Mouse (Mus musculus) left cerebral cortex, adult 18-20 months (tissue): ENCODE results near the gene Cyp51. TPM values are rescaled to one million over a fixed set of nuclear protein-coding genes. Genes with fewer than 3 reads are reported as not detected.
A peak's percentile ranks its signal among the peaks of the same experiment; 100 is the strongest.
"Not testable (repeated sequence)": the region's sequence is repeated elsewhere in the genome, so short reads cannot be mapped to it uniquely, and the experiment has no call there.

Source experiments
- DNase-seq, 2 experiments: peaks; one replicate each; pipeline ENCODE4 v3.0.0; 2021 to 2022; ENCODE audit warnings: low spot score in 2 of 2, mixed read lengths in 1 of 2
- long read RNA-seq, 2 experiments: library from polyadenylated mRNA; stranded (forward); transcript quantifications; one replicate each; pipeline ENCODE4 v2.0.0; 2021
- total RNA-seq, 2 experiments: library from RNA; stranded (reverse); gene quantifications; 2 replicates each; pipeline ENCODE4 v1.2.3; 2021

Gene Cyp51
- 10 to 100 TPM; 48.3 to 48.4 TPM for total RNA-seq
- long read RNA-seq, experiment 1, transcript Cyp51-201 (10 exons, 3,931 nt): major isoform, 88 of 101 reads
- long read RNA-seq, experiment 1, partial matches to known transcripts: 3 of 101 reads
- long read RNA-seq, experiment 1, other reads (novel, unspliced or antisense): 10 of 101 reads
- long read RNA-seq, experiment 2, transcript Cyp51-201 (10 exons, 3,931 nt): major isoform, 68 of 81 reads
- long read RNA-seq, experiment 2, partial matches to known transcripts: 4 of 81 reads
- long read RNA-seq, experiment 2, other reads (novel, unspliced or antisense): 9 of 81 reads

DNA sequence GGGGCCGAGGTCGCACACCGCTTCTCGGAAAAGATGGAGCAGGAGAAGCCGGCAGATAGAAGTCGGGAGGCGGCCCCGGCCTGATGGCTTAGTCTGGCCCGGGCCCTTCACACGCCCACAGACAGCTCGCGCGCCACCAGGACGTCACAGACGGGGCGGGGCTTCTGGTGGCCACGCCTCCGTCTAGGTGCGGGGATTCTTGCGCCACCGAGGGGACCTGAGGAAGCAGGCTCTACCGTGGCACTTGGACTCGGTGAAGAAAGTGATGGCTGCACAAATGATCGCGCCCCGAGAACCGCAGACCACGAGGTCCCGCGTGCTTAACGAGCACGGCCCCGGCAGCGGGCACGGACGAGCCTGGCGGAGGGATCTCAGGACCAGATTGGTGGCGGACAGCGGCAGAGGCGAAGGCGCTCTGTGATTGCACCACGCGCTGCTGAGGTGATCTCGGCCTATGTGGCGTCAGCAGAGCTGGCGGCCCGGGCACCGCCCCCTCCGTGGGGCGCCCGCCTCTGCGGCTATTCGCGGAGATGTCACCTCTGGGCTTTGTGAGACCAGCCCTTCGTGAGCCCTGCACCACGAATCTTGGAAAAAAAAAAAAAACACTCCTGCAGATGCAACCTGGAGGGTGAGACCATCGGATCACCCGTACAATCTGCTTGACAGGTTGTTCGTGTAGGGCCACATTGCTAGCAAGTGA, at the start of gene Cyp51:
Cyp51 (minus strand) TSS at position 406 of the 700 bp plus-strand sequence.
- DNase-seq: peak; percentile 84 to 91

GRCm38 (mm10) chr5:4112570-4113098, 8.1 kb upstream of the Cyp51 start:
- no peak for DNase-seq

DNA sequence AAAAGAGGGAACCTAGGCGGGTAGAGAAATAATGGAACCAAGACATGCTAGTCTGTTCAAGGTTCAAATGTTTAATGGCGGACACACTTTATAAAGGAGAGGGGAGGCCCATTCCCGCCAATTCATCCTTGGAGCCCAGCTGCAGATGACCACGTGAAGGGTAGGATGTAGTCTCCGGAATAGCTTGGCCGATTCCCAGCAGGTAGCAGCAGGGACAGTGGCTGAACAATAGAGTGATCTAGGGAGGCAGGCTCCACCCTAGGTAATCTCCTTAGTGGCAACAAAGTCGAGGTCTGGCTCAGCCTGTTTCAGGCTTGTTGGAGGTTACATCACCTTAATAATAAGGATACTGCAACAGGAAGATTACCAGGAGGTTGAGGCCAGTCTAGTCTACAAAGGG, 2.5 kb upstream of the Cyp51 start:
- not testable (repeated sequence) for DNase-seq

DNA sequence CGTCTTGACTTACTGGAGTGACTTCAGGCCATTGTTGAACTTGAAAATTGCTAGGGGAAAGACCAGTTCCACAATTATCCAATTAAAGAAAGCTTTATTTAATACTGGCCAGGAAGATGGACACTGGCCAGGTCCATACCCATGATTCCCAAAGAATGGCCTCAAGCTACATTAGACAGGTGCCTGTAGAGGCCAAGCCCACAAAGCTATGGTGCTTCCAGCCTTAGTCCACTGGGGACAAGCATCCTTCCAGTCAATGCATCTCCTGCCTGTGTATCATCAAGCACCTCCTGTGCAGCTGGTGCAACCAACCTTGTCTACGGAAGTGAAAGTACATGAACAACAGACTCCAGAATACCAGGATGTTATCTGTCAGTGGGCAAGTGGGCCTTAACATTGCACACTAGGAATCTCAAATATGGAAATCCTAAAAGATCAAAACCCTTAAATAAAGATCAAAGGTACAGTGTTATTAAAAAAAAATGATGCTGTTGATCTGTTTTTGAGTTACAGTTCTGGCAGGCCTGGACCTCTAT, 1.2 kb upstream of the Cyp51 start:
- DNase-seq: no peak

- peak in 1 of 2 experiments; percentile 13 for DNase-seq
Observed at GRCm38 (mm10) chr5:4103626-4104340, 763 bp downstream of the Cyp51 start.

- no peak for DNase-seq
Observed at GRCm38 (mm10) chr5:4101770-4102169, 2.8 kb downstream of the Cyp51 start.

DNA sequence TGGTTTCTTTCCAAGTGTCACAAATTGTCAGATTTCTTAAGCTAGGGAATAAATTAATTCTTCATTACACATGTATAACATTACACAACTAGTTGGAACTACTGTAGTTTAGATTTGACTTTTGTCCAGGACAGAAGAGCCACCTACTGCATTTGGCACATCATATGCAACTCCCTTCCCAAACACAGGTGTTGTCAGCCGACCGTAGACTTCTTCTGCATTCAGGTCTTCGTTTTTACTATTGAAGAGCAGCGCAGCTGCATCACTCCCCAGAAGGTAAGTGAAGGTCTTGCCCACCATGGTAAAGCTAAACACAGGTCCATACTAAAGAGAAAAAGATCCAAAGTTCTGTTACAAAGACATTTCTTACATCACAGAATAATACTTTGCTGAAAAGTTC, 3.5 kb downstream of the Cyp51 start:
- no peak for DNase-seq

GRCm38 (mm10) chr5:4094471-4094870, 10.1 kb downstream of the Cyp51 start:
- no peak for DNase-seq

GRCm38 (mm10) chr5:4088190-4088589, 16.4 kb downstream of the Cyp51 start:
- no peak for DNase-seq

- DNase-seq: no peak
Observed at GRCm38 (mm10) chr5:4086309-4086708, 18.2 kb downstream of the Cyp51 start.

DNA sequence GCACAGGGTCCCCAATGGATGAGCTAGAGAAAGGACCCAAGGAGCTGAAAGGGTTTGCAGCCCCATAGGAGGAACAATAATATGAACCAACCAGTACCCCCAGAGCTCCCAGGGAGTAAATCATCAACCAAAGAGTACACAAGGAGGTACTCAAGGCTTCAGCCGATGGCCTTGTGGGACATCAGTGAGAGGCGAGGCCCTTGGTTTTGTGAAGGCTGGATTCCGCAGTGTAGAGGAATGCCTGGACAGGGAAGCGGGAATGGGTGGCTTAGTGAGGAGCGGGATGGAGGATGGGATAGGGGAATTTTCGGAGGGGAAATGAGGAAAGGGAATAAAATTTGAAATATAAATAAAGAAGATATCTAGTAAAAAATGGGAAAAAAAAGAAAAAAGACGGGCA, 19.6 kb downstream of the Cyp51 start:
- no peak for DNase-seq

GRCm38 (mm10) chr5:4081513-4081912, 23.0 kb downstream of the Cyp51 start:
- no peak for DNase-seq

DNA sequence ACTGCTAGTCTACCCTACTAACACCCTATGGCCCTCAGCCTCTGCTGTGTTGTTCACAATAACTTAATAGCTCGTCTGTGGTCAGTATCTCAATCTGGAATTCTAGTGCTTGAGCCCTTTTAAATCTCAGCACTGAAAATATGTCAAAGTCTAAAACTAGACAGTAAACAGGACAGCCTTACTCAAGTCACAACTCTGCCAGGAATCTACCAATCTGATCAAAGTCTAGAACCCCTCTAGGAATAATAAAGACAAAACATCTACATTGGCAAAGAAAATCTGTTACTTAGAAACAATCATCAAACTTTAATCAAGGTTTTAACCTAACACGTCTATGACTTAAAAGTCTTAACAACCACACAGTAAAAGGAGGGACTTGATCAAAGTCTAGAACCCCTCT, 23.7 kb downstream of the Cyp51 start:
- DNase-seq: no peak

DNA sequence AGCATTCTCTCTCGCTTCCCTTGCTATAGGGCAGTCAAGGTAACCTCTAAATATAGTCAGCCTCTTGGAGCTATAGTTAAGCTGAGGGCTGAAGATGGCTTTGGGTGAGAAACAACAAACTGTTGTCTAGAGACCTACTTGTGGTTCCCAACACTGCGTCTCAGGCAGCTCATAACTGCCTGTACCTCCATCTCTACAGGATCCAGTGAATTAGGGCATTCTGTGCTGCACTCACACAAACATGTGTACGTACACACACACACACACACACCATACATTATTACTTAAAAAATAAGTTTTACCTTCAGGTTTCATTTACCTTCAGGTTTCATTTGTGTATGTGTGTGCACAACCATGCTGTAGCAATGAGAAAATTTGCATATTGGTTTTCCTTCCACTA, 25.5 kb downstream of the Cyp51 start:
- DNase-seq: no peak

DNA sequence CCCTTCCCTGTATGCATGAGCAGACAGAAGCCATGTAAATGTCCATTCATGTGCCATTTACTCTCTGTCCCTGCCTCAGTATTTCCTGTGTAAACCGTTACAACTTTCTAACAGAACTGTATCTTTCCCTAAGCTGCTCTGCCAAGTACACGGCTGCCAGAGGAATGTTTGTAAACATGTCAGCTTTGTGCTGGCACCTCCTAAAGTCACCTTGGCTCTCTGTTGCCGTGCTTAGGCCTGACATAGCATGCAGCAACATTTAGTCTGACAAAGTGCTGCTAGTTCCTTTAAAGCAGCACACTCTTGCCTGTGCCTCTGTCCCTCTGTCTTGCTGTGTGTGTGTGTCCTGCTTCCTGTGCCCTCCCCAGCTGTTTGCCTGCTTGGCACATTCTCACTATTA, 37.3 kb downstream of the Cyp51 start:
- no peak for DNase-seq

GRCm38 (mm10) chr5:4066476-4067115, 38.0 kb downstream of the Cyp51 start:
- no peak for DNase-seq

GRCm38 (mm10) chr5:4060313-4060712, 44.2 kb downstream of the Cyp51 start:
- DNase-seq: no peak

- DNase-seq: no peak
Observed at GRCm38 (mm10) chr5:4040922-4041321, 63.6 kb downstream of the Cyp51 start.

- no peak for DNase-seq
Observed at GRCm38 (mm10) chr5:4040372-4040771, 64.2 kb downstream of the Cyp51 start.

DNA sequence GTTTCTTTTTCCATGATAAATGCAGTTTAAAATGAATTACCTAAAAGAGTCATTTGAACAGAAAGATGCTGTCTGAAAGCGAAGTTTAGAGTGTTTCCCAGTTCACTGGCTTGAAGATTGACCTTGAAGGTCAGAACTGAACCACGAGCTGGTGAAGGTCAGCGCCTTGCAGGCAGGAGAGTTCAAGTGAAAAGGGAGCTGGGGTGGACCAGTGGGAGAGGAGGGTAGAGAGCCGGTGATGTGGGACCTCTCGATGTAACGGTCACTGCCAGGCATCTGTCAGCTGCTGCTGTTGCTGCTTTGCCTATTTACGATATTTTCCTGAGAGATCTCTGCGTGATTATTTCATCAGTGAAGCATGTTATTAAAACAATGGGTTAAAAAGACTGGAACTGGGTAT, 65.2 kb downstream of the Cyp51 start:
- no peak for DNase-seq

DNA sequence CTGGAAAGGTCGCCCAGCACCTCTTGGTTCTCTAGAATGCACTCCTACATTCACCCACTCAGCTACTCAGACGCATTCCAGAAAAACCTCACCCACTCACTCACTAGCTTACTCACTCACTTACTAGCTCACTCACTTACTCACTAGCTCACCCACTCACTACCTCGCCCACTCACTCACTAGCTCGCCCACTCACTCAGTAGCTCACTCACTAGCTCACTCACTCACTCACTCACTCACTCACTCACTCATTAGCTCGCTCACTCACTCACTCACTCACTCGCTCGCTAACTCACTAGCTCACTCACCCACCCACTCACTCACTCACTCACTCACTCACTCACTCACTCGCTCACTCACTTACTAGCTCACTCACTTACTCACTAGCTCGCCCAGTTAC, 67.9 kb downstream of the Cyp51 start:
- DNase-seq: no peak
